Mouse (Mus musculus): ENCODE measurements around the gene Spindoc.

The Spindoc gene

DNA sequence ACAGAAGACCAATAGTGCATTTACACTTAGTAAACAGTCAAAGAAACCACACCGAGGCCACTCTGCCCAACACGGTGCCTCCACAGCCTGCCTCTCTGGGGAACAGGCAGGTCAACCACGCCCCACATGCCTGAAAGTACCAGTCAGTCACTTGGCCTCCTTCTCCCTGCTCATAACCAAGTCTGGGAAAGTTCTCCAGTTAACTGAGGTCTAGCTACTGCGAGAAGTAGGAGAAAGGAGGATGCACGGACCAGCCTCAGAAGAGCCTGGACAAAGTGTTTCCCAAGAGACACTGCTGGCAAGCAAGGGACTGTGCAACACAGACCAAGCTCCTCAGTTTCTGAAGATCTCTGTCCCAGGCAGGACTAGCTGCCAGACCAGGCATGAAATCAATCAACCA, 43.8 kb downstream of the Spindoc start:
- CTCF ChIA-PET, result interaction anchor here (0.5 kb wide), 2 partner anchors 43 to 469 kb away, joined by 3 to 5 read pairs; no protein-coding TSS in a partner anchor

DNA sequence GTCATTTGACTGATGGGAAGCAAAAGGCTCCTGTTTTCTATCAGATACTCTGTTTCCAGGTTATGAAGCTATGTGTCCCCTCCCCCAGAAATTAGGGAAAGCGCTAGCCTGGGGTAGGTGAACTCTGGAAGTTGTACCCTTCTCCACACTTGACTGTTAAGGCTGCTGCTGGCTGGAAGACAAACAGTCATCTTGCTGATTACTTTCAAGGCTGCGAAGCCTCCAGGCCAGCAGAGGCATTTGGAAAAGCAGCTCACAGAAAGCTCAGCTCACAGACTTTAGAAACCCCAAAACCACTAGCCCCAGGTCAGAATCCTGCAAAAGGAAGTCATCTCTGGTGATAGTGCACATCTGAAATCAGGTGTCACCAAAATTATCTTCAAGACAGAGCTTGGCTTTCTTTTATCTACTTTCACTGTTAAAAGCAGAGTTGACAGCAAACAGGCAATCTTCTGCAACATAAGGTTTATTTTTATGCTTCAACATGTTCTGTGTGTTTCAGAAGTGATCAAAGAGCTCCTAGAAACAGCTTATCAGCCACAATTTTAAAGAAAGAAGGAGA, 44.9 kb downstream of the Spindoc start:
- CTCF ChIA-PET, result no interaction called here

DNA sequence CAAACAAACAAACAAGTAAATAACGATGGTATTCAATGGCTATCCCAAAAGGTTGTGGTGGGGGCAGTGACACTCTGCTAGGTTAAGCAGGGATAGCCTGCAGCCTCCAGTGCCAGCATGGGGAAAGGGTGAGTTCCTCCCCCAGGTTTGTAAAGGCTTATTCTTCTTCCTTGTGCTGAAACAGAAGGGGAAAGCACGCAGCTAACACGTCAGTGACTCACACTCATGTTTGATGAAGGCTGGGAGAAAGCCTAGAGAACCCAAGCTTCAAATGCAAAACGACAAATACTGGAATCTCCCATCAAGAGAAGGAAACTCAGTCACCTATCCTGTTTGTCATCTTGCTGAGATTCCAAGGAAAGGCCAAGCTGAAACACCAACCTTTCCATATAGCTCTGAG, 47.1 kb downstream of the Spindoc start:
- CTCF ChIA-PET, result no interaction called here

DNA sequence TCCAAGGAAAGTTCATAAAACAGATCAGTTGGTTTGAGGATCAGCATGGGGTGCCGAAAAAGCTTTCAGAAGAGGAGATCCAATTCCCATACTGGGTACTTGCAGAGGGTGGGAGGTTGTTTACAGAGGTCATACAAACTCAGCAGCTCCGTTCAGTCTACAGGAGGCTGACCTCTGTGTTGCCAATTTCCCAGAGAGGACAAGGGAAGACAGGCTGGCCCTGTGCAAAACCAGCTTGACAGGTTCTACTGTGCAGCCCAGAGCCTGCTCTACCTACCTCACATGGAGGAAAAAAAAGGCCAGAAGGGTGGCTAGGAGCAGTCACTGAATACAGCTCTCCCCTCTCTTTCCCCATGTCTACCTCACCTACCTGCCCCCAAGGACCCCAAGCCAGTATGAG, 48.7 kb downstream of the Spindoc start:
- CTCF ChIA-PET, result no interaction called here

DNA sequence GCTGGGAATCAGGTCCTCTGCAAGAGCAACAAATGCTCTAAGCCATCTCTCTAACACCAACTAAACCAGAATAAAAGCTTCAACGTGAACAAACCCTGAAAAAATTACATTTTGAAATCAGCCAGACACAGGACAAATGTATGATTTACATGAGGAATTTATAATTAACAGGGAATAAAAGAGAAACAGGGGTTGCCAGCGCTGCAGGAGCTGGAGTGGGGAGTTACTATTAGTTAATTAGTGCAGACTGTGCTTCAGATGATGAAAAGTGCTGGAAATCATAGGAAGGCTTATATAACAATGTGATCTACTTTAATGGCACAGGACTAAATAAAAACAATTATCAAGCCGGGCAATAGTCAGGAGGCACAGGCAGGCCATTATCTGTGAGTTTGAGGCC, 61.4 kb downstream of the Spindoc start:
- CTCF ChIA-PET, result no interaction called here

DNA sequence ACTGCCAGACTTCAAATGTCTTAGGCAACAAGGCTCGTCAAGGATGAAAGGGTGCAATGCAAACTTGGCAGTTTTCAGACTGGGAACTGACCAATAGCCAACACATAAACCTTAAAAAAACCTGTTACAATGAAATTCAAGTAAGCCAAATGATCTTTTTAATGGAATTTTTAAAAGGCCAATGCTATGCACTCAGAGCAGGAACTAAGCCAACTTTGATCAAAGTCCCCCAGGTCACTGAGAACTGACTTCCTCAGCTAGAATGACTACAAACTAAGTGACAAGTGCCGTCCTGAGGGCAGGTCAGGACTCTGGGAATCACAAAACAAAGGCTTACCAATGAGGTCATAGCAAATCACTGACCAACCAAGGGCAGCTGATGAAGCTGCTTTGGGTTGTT, 62.6 kb downstream of the Spindoc start:
- CTCF ChIA-PET, result interaction anchor here (0.5 kb wide), 1 partner anchor 38 kb away, joined by 3 read pairs; no protein-coding TSS in a partner anchor

DNA sequence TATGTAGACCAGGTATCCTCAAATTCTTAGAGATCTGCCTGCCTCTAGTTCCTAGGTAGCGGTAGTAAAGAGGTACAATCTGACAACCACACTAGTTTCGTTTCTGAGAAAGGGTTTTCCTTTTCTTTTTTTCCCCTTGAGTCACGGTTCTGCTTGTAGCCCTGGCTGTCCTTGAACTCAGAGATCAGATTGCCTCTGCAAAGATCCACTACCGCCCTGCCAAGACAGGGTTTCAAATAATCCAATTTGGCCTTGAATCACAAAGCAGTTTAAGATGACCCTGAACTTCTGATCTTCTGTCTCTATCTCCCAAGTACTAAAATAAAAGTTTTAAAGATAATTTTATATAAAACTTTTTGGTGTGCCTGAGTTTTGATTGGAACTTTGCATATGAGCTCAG, 65.1 kb downstream of the Spindoc start:
- CTCF ChIA-PET, result interaction anchor here (0.7 kb wide), 2 partner anchors 95 to 190 kb away, joined by 4 to 5 read pairs; no protein-coding TSS in a partner anchor

DNA sequence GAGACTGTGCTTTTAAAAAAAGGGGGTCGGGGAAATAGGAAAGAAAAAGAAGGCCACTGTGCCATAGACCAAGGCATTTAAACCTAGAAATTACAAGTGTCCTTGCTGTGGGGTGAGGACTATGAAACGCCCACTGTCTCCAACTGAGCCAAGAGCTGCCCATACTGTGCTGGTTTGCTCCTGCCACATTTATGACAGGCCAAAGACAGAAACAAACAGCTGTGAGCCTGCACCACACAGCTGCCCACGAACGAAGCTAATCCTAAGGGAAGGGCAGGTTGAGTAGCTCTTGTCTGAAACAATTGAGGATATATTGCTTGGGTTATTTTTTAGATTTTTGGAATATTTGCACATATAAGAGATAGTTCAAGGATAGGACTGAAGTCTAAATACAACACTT, 66.0 kb downstream of the Spindoc start:
- CTCF ChIA-PET, result no interaction called here

DNA sequence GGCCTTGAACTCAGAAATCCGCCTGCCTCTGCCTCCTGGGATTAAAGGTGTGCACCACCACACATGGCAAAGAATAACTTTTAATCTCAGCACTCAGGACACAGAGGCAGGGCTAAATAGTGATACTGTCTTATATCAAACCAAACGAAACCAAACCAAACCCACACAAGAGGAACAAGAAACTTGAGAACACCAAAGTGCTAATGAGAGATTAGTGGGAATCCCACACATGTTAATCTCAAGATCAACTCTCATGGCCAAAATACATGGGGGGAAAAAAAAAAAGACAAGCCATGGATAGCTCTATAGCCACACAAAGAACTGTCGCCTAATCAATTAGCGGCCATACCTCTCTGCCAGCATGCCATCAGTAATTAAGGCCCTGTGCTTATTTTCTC, 67.2 kb downstream of the Spindoc start:
- CTCF ChIA-PET, result interaction anchor here (1.2 kb wide), 1 partner anchor 66 kb away, joined by 3 read pairs; no protein-coding TSS in a partner anchor

DNA sequence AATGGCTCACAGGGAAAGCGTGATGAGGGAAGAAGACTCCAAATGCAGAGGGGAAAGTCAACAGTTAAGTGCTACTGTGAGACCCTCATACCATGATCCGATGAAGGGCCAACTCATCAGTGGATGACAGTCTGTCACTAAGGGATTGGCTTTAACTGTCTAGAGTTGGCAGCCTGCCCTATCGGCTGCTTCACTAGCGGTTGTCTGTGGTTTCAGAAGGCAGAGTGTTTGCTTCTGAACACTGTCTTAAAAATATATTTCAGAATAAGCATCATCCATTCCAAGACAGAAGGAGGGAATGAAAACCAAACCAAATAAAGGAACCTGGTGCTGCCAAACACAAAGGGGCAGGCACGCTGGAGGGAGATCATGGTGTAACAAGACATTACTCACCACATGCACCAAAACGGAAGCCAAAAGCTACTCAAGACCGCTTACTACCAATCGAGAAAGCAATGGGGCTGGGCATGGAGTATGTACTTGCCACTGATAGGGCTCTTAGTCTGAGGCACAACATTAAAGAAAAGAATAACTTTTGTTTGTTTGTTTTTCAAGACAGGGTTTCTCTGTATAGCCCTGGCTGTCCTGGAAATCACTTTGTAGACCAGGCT, 67.7 kb downstream of the Spindoc start:
- CTCF ChIA-PET, result no interaction called here

DNA sequence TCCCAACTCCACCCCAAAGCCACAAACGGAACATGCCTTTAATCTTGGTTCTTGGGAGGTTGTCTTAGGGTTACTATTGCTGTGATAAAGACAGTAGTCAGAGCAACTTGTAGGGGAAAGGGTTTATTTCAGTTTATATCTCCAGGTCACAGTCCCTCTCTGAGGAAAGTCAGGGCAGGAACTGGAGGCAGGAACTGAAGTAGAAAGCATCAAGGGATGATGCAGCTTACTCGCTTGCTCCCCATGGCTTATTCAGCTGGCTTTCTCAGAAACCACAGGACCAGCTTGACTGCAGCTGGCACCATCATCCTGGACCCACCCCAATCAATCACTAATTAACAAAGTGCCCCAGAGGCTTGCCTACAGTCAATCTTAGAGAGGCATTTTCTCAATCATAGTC, 69.1 kb downstream of the Spindoc start:
- CTCF ChIA-PET, result no interaction called here

DNA sequence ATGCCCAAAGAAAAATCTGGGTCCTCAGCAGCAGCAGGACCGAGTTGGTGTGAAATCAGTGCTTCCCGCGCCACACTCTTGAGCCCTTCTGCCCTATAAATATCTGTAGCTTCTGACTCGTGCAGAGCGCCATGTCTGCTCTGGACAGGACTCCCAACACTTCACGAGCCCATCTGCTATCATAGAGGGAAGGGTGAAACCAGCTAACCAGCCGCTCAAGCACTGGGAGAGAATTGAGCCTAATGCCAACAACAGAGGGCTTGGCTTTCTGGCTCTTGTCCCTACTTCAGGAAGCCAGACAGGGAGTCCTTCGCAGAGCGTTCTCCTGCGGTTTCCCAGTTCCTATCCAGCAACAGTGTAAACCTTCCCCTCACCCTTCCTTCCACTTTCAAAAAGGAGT, 71.5 kb downstream of the Spindoc start:
- CTCF ChIA-PET, result interaction anchor here (0.6 kb wide), 1 partner anchor 15 kb away, joined by 5 read pairs; no protein-coding TSS in a partner anchor

DNA sequence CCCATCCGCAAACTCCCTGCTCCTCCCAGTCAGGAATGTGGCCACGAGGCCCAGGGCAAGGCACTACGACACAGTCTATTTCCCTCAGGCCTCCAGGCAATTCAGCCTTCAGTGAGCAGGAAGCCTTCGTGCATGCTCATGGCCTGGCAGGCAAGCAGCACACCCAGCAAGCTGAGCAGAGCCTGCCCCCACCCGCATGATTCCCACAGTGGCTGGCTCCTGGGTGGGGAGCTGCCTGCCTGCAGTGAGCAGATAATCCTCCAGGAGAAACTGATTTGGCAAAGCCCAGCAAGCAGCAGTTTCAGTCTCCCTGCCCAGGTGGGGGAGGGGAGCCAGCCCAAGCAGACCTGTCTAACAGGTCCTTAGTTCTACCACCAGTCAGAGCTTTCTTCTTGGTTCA, 72.1 kb downstream of the Spindoc start:
- CTCF ChIA-PET, result no interaction called here

DNA sequence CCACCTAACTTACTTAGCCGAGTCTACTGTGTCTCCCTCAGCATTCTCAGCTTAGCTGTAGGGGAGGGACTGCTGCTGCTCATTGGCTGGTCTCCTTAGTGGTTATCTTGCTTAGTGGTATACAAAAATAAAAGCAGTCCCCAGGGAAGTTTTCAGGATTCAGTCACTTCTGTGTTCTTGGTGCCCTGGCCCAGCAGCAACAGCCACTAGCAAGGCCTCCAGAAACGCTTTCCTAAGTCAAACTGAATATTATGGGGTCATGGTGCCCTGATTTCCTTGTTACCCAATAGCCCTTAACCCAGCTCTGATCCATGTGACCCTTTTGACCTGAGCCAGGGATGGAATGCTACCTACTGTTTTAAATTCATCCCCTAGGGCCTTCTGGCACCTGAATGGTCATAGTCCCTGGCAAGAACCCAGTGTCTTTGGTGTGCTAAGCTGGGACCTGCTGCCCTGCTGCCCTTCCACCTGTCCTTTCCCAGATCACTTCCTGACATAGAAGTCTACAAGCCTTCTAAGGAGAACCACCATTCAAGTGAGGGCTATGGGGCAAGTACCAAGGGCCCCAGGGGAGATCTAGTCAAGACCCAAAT, 73.0 kb downstream of the Spindoc start:
- CTCF ChIA-PET, result interaction anchor here (1.3 kb wide), 1 partner anchor 31 kb away, joined by 3 read pairs; no protein-coding TSS in a partner anchor

DNA sequence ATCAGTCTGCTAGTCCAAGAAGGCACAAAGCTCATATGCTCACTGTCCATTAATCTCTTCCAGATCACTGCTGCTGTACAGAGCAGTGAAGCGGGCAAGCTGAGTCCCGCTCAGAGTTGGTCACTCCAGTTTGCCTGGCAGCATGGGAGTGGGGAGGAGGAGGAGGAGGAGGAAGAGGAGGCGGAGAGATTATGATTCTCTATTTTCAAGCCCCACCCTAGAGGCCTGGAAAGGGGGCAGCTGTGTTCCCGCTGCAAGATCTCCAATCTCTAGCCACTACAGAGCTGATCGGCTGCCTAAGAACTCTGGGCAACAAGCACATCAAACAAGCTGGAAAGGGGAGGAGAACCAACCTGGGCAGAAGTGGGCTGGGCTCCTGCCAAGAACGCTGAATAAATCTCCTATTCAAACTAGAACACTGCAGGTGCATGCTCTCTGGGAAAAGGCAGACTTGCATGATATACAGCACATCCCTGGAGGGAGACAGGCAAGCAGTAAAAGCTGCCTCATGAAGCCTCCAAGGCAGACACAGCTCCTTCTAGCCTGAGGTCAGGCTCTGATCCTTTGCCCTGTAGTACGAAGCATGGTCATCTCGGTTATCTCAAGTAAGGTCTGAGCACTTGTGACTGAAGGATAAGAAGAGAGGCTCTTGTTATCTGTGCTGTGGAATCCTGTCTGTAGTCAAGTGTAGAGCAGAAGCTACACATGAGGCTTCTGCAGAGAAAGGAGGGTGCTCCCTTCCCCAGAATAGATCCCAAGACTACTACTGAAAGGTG, 74.6 kb downstream of the Spindoc start:
- CTCF ChIA-PET, result interaction anchor here (0.5 kb wide), 1 partner anchor 23 kb away, joined by 4 read pairs; no protein-coding TSS in a partner anchor

DNA sequence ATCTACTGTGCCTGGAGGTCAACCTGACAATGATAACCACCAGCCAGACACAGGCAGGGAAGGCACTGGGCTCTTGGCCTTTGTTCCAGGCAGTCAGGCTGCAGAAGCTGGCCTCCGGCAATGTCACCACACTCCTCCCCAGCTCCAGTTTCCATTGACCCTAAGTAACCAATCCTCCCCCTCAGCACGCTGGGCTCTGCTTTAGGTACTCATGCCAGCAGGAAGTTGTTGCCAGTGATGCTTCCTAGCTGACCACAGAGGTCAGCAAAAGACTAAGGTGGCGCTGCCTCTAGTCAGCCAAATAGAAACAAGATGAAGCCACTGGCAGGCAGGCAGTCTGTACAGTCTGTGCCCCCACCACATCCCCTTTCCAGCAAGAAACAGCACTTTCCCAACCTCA, 75.8 kb downstream of the Spindoc start:
- CTCF ChIA-PET, result no interaction called here

DNA sequence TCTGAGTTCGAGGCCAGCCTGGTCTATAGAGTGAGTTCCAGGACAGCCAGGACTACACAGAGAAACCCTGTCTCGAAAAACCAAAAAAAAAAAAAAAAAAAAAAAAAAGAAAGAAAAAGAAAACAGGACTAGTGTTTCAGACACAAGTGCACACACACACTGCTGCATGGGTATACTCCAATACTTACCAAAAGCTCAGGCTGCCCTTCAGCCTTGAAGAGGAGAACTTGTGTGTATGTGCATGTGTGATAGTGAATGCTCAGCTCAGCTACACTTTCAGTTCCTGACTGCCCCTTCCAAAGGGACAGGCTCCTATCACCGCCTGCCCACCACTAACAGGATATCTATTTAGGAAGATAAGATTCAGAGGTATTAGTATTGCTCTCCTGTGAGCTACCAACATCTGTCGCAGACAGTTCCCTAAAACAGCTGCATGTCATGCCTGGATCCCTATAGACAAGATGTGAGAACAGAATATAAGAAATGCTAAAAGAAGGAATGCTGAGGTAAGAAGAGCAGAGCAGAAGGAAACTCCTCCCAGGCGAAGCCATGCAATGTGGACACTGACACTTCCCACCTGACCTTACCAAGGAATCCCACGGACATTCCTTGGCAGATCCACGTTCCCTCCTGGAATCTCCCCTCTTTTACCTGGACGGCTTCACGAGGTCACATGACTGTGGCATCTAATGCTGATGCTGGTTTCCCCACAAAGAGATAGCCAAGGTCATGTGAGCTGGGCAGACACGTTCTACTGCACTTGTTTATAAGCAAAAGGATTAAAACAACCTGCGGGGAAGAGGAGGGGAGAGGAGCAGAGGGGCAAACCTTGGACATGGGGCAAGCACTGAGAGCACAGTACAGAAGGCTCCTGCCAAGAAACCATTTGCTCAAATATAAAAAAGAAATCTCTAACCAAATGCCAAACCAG, 77.1 kb downstream of the Spindoc start:
- CTCF ChIA-PET, result interaction anchor here (0.7 kb wide), 1 partner anchor 1077 kb away, joined by 13 read pairs; no protein-coding TSS in a partner anchor

DNA sequence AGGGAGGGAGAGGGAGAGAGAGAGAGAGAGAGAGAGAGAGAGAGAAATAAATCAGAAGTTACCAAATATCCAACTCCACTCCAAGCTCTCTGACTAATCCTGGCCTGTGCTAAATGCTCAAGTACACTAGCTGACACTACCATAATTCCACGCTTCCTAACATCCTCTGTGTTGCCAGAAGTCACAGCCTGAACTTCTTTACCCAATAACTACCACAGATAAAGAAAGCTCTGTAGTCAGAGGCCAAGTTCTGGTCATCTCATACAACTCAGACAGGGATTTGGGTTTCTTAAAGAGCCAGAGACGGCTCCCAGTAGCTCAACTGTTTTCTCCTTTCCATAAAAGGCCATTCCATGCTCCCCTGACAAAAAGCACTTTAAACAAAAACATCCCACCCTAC, 78.0 kb downstream of the Spindoc start:
- CTCF ChIA-PET, result no interaction called here

Data from spleen, embryonic (tissue).